Mouse (Mus musculus) CD4-positive naive resting alpha-beta T cell, adult 76 days (primary cell): ENCODE data around the gene Tie1. TPM values are rescaled to one million over a fixed set of nuclear protein-coding genes. Genes with fewer than 3 reads are reported as not detected.

Experiments used
- total RNA-seq: library from RNA; stranded (reverse); gene quantifications from one replicate; pipeline ENCODE4 v1.2.4, GENCODE M21; 2023

The Tie1 gene
- not detected for total RNA-seq

DNA sequence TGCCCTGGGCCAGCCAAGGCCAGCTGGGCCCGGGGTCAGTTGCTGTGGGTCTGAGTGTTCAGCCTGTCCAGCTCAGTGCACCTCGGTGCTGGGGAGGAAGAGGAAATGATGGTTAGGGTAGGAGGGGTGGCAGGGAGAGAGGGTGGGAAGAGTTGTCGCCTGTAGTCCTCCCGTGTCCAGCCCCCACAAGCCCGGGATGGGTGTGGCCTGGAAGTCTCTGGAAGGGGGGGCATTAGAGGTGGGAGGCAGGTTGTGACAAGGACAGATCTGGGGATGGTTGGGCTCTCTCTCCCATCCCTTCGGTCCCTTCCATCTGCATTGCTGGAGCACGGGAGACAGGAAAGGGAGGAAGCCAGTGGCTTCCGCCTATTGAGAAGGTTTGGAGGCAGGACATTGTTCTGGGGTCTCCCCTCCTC, at the start of gene Tie1:
Gene Tie1, minus strand, starts transcription at position 345 of the 416 bp plus-strand sequence.

DNA sequence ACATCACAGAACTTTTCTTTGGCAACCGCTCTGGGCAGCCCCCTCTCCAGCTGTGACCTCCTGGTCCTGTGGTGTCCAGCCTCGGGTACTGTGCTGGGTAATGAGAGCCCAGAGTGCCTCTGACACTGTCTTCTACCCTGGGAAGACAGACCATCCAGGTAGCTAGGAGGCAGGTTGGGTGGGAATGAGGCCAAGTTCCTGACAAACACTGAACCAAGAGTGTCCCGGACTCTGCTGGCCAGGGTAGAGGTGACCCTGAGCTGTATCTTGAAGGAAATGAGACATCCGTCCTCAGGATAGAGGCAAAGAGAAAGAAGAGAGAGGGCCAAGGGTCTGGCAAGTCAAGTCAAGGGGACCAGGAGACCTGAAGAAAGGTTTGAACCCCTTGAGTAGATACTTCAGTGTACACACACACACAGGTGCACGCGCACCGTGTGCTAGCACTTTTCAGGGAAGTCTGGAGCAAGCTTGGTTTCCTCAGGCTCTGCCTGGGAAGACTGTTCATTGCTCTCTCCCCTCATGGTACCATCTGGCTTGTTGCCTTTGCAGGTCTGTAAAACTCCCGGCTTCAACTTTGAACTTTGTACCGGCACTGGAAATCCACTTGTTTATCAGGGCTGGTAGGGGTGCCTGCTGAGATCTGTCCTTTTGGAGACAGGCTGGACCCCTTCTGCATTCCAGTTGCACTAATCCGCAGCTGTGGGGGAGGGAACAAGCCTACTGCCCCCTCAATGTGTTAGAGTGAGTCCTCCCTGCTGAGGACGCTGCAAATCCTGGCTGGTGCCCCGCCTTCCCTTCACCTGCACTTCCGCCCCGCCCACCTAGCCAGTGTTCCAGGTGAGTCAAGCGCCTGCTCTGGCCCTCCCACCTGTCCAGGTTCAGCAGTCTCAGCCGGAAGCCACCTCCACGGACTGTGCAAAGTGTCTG, 36.8 kb upstream of the Tie1 start, which contains the start of gene 2610528J11Rik:
Gene 2610528J11Rik, plus strand, starts transcription at position 592 of the 927 bp plus-strand sequence.

GRCm38 (mm10) chr4:118457345-118457975, 32.4 kb downstream of the Tie1 start, which contains the start of gene Mpl:
Mpl (minus strand) TSS chr4:118457513.

GRCm38 (mm10) chr4:118436820-118437603, 52.8 kb downstream of the Tie1 start, which contains the start of gene Cdc20:
Cdc20 (minus strand) TSS chr4:118437352.

DNA sequence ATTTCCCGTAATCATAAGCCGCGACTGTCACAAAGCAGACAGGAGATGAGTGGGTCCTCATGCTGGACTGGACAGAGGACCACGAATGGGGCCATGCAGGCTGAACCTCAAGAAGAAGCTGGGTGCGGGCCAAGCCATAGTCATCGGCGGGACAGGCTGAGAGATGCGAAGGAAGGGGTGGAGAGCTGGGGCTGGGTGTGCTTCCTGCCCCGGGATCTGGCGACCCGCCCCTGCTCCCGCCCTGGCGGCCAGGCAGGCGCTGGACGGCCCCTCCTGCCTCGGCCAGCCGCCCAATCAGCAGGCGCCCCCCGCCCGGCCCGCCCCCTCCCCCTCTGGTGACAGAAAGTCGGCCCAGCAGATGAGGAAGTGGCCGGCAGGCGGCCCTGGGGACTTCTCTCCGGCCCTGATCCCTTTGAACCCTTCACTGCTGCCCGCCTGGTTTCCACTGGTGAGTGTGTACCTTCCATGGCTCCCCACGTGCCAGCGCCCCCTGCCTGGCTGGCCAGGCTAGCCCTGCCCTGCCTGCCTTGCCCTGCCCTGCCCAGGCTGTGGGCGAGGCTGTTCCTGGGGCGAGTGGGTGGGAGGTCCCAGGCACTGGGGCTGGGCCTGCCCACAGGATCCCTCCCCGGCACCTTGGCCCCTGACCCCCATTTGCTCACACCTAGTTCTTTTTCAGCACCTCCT, 62.0 kb downstream of the Tie1 start, which contains the start of gene Elovl1:
Gene Elovl1, plus strand, starts transcription at position 326 of the 684 bp plus-strand sequence.

Other genes starting within 250 kb of the Tie1 start
- gene Ptprf, start 198.7 kb downstream of the Tie1 start, total RNA-seq, result 4.2 TPM
- gene Szt2, start 80.8 kb downstream of the Tie1 start, total RNA-seq, result 78.7 TPM
- 75.2 TPM for gene Med8, start 80.7 kb downstream of the Tie1 start, total RNA-seq
- 33.0 TPM for gene Elovl1, start 62.0 kb downstream of the Tie1 start, total RNA-seq
- gene Cdc20, start 52.7 kb downstream of the Tie1 start, total RNA-seq, result 2.8 TPM
- 0.32 TPM for gene Mpl, start 32.5 kb downstream of the Tie1 start, total RNA-seq
- not detected for gene 2610528J11Rik, start 36.9 kb upstream of the Tie1 start, total RNA-seq
- gene Tmem125, start 54.0 kb upstream of the Tie1 start, total RNA-seq, result not detected
- gene Cfap57, start 130.7 kb upstream of the Tie1 start, total RNA-seq, result not detected
- gene Ebna1bp2, start 130.7 kb upstream of the Tie1 start, total RNA-seq, result 65.9 TPM
- gene Olfr62, start 168.9 kb upstream of the Tie1 start, total RNA-seq, result not detected
- not detected for gene Olfr1342, start 202.7 kb upstream of the Tie1 start, total RNA-seq
- gene Olfr1341, start 213.5 kb upstream of the Tie1 start, total RNA-seq, result not detected
- not detected for gene Olfr1340, start 230.1 kb upstream of the Tie1 start, total RNA-seq
- not detected for gene Olfr1339, start 242.1 kb upstream of the Tie1 start, total RNA-seq